Mouse (Mus musculus) midbrain, embryonic 11.5 days (tissue): ENCODE results near the gene Trp73. TPM values are rescaled to one million over a fixed set of nuclear protein-coding genes. Genes with fewer than 3 reads are reported as not detected.
A peak's percentile ranks its signal among the peaks of the same experiment; 100 is the strongest.

ENCODE experiments used
- ATAC-seq: fragments of 200-750 bp; cut with Nextera tagmentation; 2 replicates; pipeline ENCODE4 v1.8.0; 2017; ENCODE audit warnings: moderate TSS enrichment, moderate library complexity; ENCODE audit not compliant: low FRiP score
- DNase-seq: peaks from one replicate; pipeline ENCODE4 v3.0.0; 2015; ENCODE audit warnings: low spot score; ENCODE audit errors: missing footprints
- H3K27ac ChIP-seq: fragments of 300-500 bp; sonication (generic); 2 replicates; pipeline ENCODE4 v1.5.1; 2014; ENCODE audit warnings: low read depth, low read length
- H3K27me3 ChIP-seq: fragments of 300-500 bp; sonication (generic); 2 replicates; pipeline ENCODE4 v1.6.1; 2014; ENCODE audit warnings: mild to moderate bottlenecking, low read length, moderate library complexity, mixed read lengths; ENCODE audit not compliant: control insufficient read depth, insufficient read depth
- H3K36me3 ChIP-seq: fragments of 300-500 bp; sonication (generic); 2 replicates; pipeline ENCODE4 v1.6.1; 2014; ENCODE audit warnings: mild to moderate bottlenecking, low read length, moderate library complexity, mixed read lengths; ENCODE audit not compliant: control insufficient read depth, insufficient read depth
- H3K4me1 ChIP-seq: fragments of 300-500 bp; sonication (generic); 2 replicates; pipeline ENCODE4 v1.6.1; 2014; ENCODE audit warnings: low read length; ENCODE audit not compliant: control insufficient read depth, insufficient read depth
- H3K4me2 ChIP-seq: fragments of 300-500 bp; sonication (generic); 2 replicates; pipeline ENCODE4 v1.6.1; 2014; ENCODE audit warnings: mild to moderate bottlenecking, moderate library complexity
- H3K4me3 ChIP-seq: fragments of 300-500 bp; sonication (generic); 2 replicates; pipeline ENCODE4 v1.5.1; 2014; ENCODE audit warnings: low read depth, low read length
- H3K9ac ChIP-seq: fragments of 300-500 bp; sonication (generic); 2 replicates; pipeline ENCODE4 v1.6.1; 2014; ENCODE audit warnings: low read length
- H3K9me3 ChIP-seq: fragments of 300-500 bp; sonication (generic); 2 replicates; pipeline ENCODE4 v1.6.1; 2016; ENCODE audit warnings: low read length; ENCODE audit not compliant: control insufficient read depth
- WGBS: fragments of 180-500 bp; shearing (Covaris S2); extraction: QIAGEN DNeasy Blood & Tissue Kit; methylation state at CpG from one replicate; pipeline ENCODE4 v1.1.7; 2014; 5-methylcytosine and 5-hydroxymethylcytosine counted together
- polyA plus RNA-seq: library from polyadenylated mRNA; unstranded; fragments of >200 nt; fragmentation: Nextera tagmentation; extraction: Ambion mirVana; gene quantifications from 2 replicates; pipeline ENCODE4 v1.2.1, GENCODE M21; 2014

The Trp73 gene
- polyA plus RNA-seq, 1 experiment from 2014 or later, result 0.15 TPM

DNA sequence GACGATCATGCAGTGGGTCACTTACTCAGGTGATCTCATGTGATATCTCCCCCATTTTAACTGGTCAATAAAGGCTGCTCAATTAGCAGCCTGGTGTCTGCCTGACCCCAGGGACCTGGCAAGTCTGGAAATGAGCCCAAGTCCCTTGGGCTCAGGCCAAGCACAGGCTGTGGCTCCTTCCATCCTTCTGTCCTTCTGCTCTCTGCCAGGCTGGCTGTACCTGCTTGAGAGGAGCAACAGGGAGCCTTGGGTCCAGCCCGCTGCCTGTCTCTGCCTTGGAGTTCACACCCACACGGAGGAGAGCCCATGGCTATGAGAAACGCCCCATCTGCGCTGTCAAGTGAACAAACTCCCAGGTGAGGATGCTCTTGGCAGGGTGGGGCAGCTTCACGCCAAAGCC, 43.9 kb downstream of the Trp73 start:
- Histone ChIP-seq H3K9me3 (no peaks in the 10 kb centered on the region), H3K4me1 (no peaks in the 10 kb centered on the region), H3K4me3 (no peak overlapping the region), H3K36me3 (no peaks in the 10 kb centered on the region), H3K4me2 (no peak overlapping the region), H3K9ac (no peak overlapping the region), H3K27ac (no peak overlapping the region), H3K27me3 (no peaks in the 10 kb centered on the region)
- ATAC-seq (no peak), DNase-seq (no peak)
- 28% methylated on average over 6 of the region's 6 CpGs for WGBS

DNA sequence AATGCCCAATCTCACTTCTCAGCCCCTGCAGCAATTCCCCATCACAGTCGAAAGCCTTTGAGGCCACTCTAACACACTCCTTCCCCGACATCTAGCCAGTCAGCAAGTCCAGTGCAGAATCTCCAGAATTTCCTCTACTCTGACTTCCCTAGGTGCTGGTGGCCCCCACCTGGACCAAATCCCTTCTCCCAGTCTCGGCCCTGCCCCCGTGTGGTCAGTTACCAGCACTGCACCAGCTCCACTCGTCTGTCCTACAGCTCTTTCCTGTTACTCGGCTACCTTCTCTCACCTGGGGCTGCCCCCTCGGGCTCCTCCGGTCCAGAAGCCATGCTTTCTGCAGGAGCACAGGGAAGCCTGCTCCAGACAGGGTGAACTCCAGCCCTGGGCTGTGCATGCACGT, 46.8 kb downstream of the Trp73 start:
- DNase-seq, result no peak
- WGBS, result 31% methylated on average over 9 of the region's 9 CpGs

DNA sequence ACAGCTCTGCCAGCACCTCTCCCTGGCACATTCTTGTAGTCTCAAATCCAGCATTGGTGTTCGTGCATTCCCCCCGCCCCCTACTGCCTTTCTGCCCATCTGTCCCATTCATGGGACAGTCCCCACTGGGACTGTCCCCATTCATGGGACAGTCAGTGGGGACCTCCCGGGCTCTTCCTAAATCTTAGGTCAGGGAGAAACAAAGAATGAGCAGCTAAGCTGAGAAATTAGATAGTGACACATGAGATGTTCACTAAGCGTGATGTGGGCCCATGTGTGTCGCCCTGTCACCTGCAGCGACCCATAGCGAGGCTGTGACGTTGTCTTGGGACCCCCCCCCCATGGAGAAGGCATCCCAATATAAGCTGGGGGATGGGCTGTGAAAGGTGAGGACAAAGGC, 48.7 kb downstream of the Trp73 start:
- H3K9me3 ChIP-seq, result no peaks in the 10 kb centered on the region
- ATAC-seq, result no peak
- no peaks in the 10 kb centered on the region for H3K4me1 ChIP-seq
- no peak overlapping the region for H3K27ac ChIP-seq
- DNase-seq, result no peak
- WGBS, result 69% methylated on average over 8 of the region's 8 CpGs
- no peaks in the 10 kb centered on the region for H3K36me3 ChIP-seq
- no peak overlapping the region for H3K4me3 ChIP-seq
- H3K9ac ChIP-seq, result no peak overlapping the region
- no peaks in the 10 kb centered on the region for H3K27me3 ChIP-seq
- no peak overlapping the region for H3K4me2 ChIP-seq

More for the DNA sequence above, 46.8 kb downstream of the Trp73 start:
- no peak overlapping the region for H3K4me3 ChIP-seq
- no peaks in the 10 kb centered on the region for H3K27me3 ChIP-seq
- no peak overlapping the region for H3K27ac ChIP-seq
- no peak for ATAC-seq
- no peaks in the 10 kb centered on the region for H3K9me3 ChIP-seq
- H3K4me2 ChIP-seq, result no peak overlapping the region
- no peaks in the 10 kb centered on the region for H3K4me1 ChIP-seq
- H3K9ac ChIP-seq, result no peak overlapping the region
- no peaks in the 10 kb centered on the region for H3K36me3 ChIP-seq

DNA sequence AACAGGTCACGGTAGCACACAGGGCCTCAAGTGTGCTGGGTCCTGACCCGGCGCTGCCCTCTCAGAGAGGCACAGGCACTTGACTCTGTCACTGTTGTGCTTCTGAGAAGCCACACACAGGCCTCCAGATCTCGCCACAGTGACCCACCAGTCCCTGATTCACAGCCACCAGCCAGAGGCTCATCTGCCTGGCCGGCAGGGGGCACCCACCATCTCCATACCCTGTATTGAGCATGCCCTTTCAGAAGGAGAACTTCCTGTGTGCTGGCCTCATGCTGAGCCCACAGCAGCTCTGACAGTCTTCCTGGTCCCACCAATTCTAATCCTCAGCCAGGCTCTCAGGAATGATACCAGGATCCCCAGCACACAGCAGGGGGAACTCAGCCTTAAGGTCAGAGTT, 50.8 kb downstream of the Trp73 start:
- H3K27ac ChIP-seq, result no peak overlapping the region

DNA sequence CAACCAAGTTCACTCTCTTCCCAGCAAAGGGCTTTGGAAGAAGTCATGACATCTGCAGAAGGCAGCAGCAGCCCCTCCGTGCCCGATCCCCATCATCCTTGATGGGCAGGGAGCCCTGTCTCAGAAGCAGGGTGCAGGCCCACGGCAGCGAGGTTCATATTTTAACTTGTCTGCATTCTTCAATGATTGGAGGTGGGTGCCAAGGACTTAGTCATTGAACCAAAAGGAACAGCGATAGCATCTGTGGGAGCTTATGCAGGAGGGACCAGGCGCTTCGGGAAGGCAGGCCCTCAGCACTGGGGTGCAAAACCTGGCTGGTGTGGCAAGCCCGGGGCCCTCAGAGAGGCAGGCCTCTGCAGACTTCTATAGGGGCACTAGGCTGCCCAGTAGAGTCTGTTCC, 53.6 kb downstream of the Trp73 start:
- 86% methylated on average over 8 of the region's 8 CpGs for WGBS
- H3K4me3 ChIP-seq, result no peak overlapping the region

More for the DNA sequence above, 50.8 kb downstream of the Trp73 start:
- no peak overlapping the region for H3K9ac ChIP-seq
- no peak for DNase-seq
- WGBS, result 54% methylated on average over 5 of the region's 5 CpGs
- ATAC-seq, result no peak
- no peaks in the 10 kb centered on the region for H3K9me3 ChIP-seq
- H3K36me3 ChIP-seq, result no peaks in the 10 kb centered on the region
- H3K4me3 ChIP-seq, result no peak overlapping the region
- H3K4me2 ChIP-seq, result no peak overlapping the region
- H3K27me3 ChIP-seq, result no peaks in the 10 kb centered on the region
- H3K4me1 ChIP-seq, result no peaks in the 10 kb centered on the region

DNA sequence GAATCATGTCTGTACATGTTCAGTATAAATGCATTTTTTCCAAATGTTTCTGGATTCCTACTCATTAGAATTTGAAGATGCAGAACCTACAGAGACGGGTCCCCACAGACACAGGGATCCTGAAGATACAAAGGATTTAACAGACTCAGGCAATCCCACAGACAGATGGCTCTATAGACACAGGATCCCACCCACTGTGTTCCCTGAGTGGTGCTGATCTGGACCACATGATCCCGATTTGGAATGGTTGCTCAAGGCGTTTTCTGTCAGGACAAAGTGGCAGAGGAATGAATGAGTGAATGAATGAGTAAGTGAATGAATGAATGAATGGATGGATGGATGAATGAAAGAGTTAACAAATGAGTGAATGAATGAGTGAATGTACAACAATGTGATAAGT, 54.2 kb downstream of the Trp73 start:
- Histone ChIP-seq H3K9ac (no peak overlapping the region), H3K9me3 (no peaks in the 10 kb centered on the region), H3K4me3 (no peak overlapping the region), H3K36me3 (no peaks in the 10 kb centered on the region), H3K27me3 (peaks cover 16% of the 10 kb centered on the region), H3K4me2 (no peak overlapping the region), H3K4me1 (no peaks in the 10 kb centered on the region), H3K27ac (no peak overlapping the region)
- 60% methylated on average over 3 of the region's 3 CpGs for WGBS
- ATAC-seq, result no peak
- no peak for DNase-seq

More for the DNA sequence above, 53.6 kb downstream of the Trp73 start:
- peaks cover 10% of the 10 kb centered on the region for H3K27me3 ChIP-seq
- no peaks in the 10 kb centered on the region for H3K4me1 ChIP-seq
- DNase-seq (no peak), ATAC-seq (no peak)
- no peak overlapping the region for H3K27ac ChIP-seq
- H3K4me2 ChIP-seq, result no peak overlapping the region
- H3K36me3 ChIP-seq, result no peaks in the 10 kb centered on the region
- H3K9ac ChIP-seq, result no peak overlapping the region
- no peaks in the 10 kb centered on the region for H3K9me3 ChIP-seq

DNA sequence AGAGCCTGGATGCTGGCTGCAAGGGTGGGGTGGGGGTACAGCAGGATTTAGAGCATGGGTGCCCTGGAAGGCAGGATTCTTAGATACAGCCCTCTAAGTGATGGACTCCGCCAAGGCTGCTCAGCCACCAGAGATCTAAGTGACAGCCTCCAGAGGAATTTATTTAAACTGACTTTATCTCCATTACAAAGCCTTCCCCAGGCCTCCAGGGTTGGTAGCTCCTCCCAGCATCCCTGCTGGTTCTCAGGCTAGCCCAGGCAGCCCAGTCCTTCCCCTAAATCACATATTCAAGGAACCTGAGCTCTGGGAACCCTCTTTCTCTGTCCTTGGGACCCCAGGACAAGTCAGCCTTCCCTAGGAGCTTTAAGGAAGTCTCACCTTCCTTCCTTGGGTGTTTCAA, 58.0 kb downstream of the Trp73 start:
- Histone ChIP-seq H3K36me3 (no peaks in the 10 kb centered on the region), H3K27me3 (peaks cover 22% of the 10 kb centered on the region), H3K9ac (no peak overlapping the region), H3K9me3 (no peaks in the 10 kb centered on the region), H3K4me2 (no peak overlapping the region), H3K4me3 (no peak overlapping the region), H3K27ac (no peak overlapping the region), H3K4me1 (no peaks in the 10 kb centered on the region)
- WGBS, result 0% methylated on average over 1 of the region's 1 CpGs
- DNase-seq, result no peak
- ATAC-seq, result no peak

DNA sequence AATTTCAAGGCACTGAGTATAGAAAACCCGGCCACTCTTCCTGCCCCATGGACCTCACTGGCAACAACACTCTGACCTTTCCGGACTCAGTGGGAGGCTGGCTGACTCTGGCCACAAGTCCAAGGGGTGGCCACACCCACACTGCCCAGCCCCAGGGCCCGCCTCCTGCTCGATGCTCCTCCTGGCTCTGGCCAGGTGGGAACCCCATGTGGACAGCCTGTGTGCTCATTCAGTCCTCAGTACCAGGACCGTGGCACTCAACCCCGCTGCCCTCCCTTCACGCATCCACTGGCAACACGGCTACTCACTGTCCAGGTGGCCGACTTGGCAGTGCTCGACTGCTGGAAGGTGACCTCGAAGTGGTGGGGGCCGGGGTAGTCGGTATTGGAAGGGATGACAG, 59.0 kb downstream of the Trp73 start:
- H3K27me3 ChIP-seq, result peaks cover 22% of the 10 kb centered on the region
- 4% methylated on average over 13 of the region's 13 CpGs for WGBS
- no peak overlapping the region for H3K27ac ChIP-seq
- H3K36me3 ChIP-seq, result no peaks in the 10 kb centered on the region
- H3K4me1 ChIP-seq, result no peaks in the 10 kb centered on the region
- H3K4me2 ChIP-seq, result no peak overlapping the region
- no peak for ATAC-seq
- no peak overlapping the region for H3K4me3 ChIP-seq
- H3K9me3 ChIP-seq, result no peaks in the 10 kb centered on the region
- DNase-seq, result no peak
- H3K9ac ChIP-seq, result no peak overlapping the region

DNA sequence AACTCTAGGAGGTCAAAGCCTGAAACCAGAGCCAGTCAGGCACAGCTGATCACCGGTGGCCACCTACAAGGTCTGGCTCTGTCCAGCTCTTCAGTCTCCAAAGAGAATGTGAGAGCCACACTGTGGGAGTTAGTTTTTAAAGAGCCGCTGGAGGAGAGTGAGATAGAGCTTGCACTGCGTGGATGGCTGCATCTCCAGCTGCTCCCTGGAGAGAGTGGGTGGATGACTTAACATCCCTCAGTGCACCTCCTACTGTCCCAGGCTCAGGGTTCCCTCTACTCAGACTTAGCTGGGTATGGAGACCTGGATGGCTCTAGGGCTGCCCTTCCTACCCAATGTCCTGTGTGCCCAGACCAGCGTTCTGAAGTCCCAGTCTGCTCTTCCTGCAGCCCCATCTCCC, 59.8 kb downstream of the Trp73 start:
- no peak for DNase-seq
- H3K27me3 ChIP-seq, result peaks cover 22% of the 10 kb centered on the region
- 48% methylated on average over 4 of the region's 4 CpGs for WGBS

DNA sequence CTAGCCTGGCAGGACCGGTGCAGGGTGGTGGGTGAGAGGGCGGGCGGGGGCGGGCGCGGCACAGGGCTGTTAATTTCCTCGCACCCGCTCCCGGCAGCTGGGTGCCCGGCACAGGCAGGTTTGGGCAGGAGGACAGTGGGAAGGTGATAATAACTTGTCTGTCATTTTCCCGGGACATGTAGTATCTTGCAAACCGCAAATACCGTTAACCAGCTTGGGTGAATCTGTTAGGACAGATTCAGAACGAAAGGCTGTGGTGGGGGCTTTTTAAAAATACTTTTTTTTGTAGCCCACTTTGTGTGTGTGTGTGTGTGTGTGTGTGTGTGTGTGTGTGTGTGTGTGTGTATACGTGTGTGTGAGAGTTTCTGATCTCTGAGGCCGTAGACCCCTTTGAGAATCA, 68.1 kb downstream of the Trp73 start:
- Histone ChIP-seq H3K27me3 (peaks cover 24% of the 10 kb centered on the region), H3K27ac (no peak overlapping the region), H3K9me3 (no peaks in the 10 kb centered on the region), H3K4me1 (no peaks in the 10 kb centered on the region), H3K4me2 (no peak overlapping the region), H3K36me3 (no peaks in the 10 kb centered on the region), H3K4me3 (no peak overlapping the region), H3K9ac (no peak overlapping the region)
- WGBS, result 26% methylated on average over 15 of the region's 16 CpGs
- ATAC-seq (no peak), DNase-seq (peak; percentile 75)

More for the DNA sequence above, 59.8 kb downstream of the Trp73 start:
- Histone ChIP-seq H3K4me1 (no peaks in the 10 kb centered on the region), H3K27ac (no peak overlapping the region), H3K9me3 (no peaks in the 10 kb centered on the region), H3K9ac (no peak overlapping the region), H3K4me3 (no peak overlapping the region), H3K36me3 (no peaks in the 10 kb centered on the region), H3K4me2 (no peak overlapping the region)
- ATAC-seq, result no peak
